Comparison of ENCODE assay signal across 23 mouse cellular contexts in genomic region chr12:37244876-37245275, GRCm38 (mm10). TPM values are rescaled to one million over a fixed set of nuclear protein-coding genes. Genes with fewer than 3 reads are reported as not detected.
DNase-seq lines count a peak whose midpoint lies in the region; ATAC-seq and TF ChIP-seq lines count a peak whose summit lies in the region.
"Had no signal": no experiment of that assay in that cellular context is flagged by ENCODE, and none has a peak within 500 bp of the region (broad histone marks: within the 10 kb centered on the region; RNA-seq: fewer than 3 reads in every experiment).

No protein-coding gene starts in this region.

- H3K4me3 ChIP-seq in kidney, postnatal 0 days (replicated peaks; ENCODE audit: low read depth, low read length): no peak overlapping the region
- no peak overlapping the region for H3K4me3 ChIP-seq in kidney, embryonic 16.5 days (ENCODE audit: low read length)
- H3K4me3 ChIP-seq: forebrain, embryonic 15.5 days; limb, embryonic 13.5 days; liver, embryonic 15.5 days; lung, embryonic 15.5 days; megakaryocyte, embryonic 14.5 days; neural tube, embryonic 12.5 days; stomach, embryonic 15.5 days had no signal

- WGBS in kidney, postnatal 0 days: 87% methylated on average over 1 of the region's 1 CpGs
- WGBS in kidney, embryonic 16.5 days: 85% methylated on average over 1 of the region's 1 CpGs

- no peaks in the 10 kb centered on the region for H3K9me3 ChIP-seq in kidney, postnatal 0 days (replicated peaks; ENCODE audit: low read length)
- H3K9me3 ChIP-seq in kidney, embryonic 16.5 days (ENCODE audit: low read length): no peaks in the 10 kb centered on the region
- H3K9me3 ChIP-seq: forebrain, embryonic 15.5 days; limb, embryonic 13.5 days; liver, embryonic 15.5 days; lung, embryonic 15.5 days; megakaryocyte, embryonic 14.5 days; neural tube, embryonic 12.5 days; stomach, embryonic 15.5 days had no signal

- no peak for ATAC-seq in kidney, postnatal 0 days (replicated peaks; ENCODE audit: low FRiP score, low read depth)
- no peak for ATAC-seq in kidney, embryonic 16.5 days (ENCODE audit: low FRiP score, low TSS enrichment)
- ATAC-seq: forebrain, embryonic 15.5 days had no signal

- no peak overlapping the region for H3K4me2 ChIP-seq in kidney, postnatal 0 days (ENCODE audit: low read length)
- H3K4me2 ChIP-seq in kidney, embryonic 16.5 days (replicated peaks; ENCODE audit: low read depth, low read length): no peak overlapping the region
- H3K4me2 ChIP-seq: forebrain, embryonic 15.5 days; hindbrain, embryonic 14.5 days; limb, embryonic 13.5 days; liver, embryonic 15.5 days; lung, embryonic 15.5 days; neural tube, embryonic 12.5 days; stomach, embryonic 15.5 days had no signal

- no peak overlapping the region for H3K27ac ChIP-seq in kidney, postnatal 0 days
- no peak overlapping the region for H3K27ac ChIP-seq in kidney, embryonic 16.5 days (ENCODE audit: low read length)
- H3K27ac ChIP-seq: forebrain, embryonic 15.5 days; hindbrain, embryonic 14.5 days; limb, embryonic 13.5 days; liver, embryonic 15.5 days; lung, embryonic 15.5 days; neural tube, embryonic 12.5 days; stomach, embryonic 15.5 days had no signal

- no peak for TF ChIP-seq CTCF in kidney, postnatal 0 days (IDR thresholded peaks at IDR 0.05; ENCODE audit: low read depth)

- H3K27me3 ChIP-seq in kidney, postnatal 0 days (ENCODE audit: insufficient read depth, low read length): no peaks in the 10 kb centered on the region
- no peaks in the 10 kb centered on the region for H3K27me3 ChIP-seq in kidney, embryonic 16.5 days (ENCODE audit: insufficient read depth, low read length)
- H3K27me3 ChIP-seq: forebrain, embryonic 15.5 days; limb, embryonic 13.5 days; liver, embryonic 15.5 days; lung, embryonic 15.5 days; megakaryocyte, embryonic 14.5 days; neural tube, embryonic 12.5 days; stomach, embryonic 15.5 days had no signal

- intact Hi-C loops in gastrocnemius, postnatal 14 days (cut with DNase I; ENCODE audit: low total_unique reads): no loop called here
- intact Hi-C loops in heart, postnatal 10 days (cut with DNase I): no loop called here

- H3K9ac ChIP-seq in kidney, postnatal 0 days (ENCODE audit: low read depth, low read length): no peak overlapping the region
- H3K9ac ChIP-seq in kidney, embryonic 16.5 days (replicated peaks; ENCODE audit: low read length): no peak overlapping the region
- H3K9ac ChIP-seq: forebrain, embryonic 15.5 days; hindbrain, embryonic 14.5 days; limb, embryonic 13.5 days; liver, embryonic 15.5 days; lung, embryonic 15.5 days; neural tube, embryonic 12.5 days; stomach, embryonic 15.5 days had no signal

- H3K4me1 ChIP-seq in kidney, postnatal 0 days (replicated peaks; ENCODE audit: insufficient read depth, low read length): no peaks in the 10 kb centered on the region
- H3K4me1 ChIP-seq in kidney, embryonic 16.5 days (ENCODE audit: insufficient read depth, low read length): no peaks in the 10 kb centered on the region
- H3K4me1 ChIP-seq: forebrain, embryonic 15.5 days; liver, embryonic 15.5 days; megakaryocyte, embryonic 14.5 days; neural tube, embryonic 12.5 days; stomach, embryonic 15.5 days had no signal

- peak; percentile 10 for DNase-seq in adrenal gland, postnatal 14 days
- DNase-seq in adrenal gland, postnatal 25 days: no peak
- peak; percentile 8 for DNase-seq in gastrocnemius, postnatal 14 days
- no peak for DNase-seq in gastrocnemius, postnatal 25 days
- DNase-seq in kidney, postnatal 0 days (ENCODE audit: low spot score): peak; percentile 8
- DNase-seq in heart, postnatal 10 days: peak; percentile 48 to 53
- DNase-seq in right cerebral cortex, postnatal 4 days: no peak
- DNase-seq: cerebellum, adult 11-12 months; kidney, adult 2 months; kidney, postnatal 14 days; lung, postnatal 36 days; midbrain, embryonic 14.5 days; right cerebral cortex, postnatal 25 days; thymus, postnatal 25 days had no signal

- H3K36me3 ChIP-seq in kidney, postnatal 0 days (ENCODE audit: insufficient read depth, low read length): no peaks in the 10 kb centered on the region
- H3K36me3 ChIP-seq in kidney, embryonic 16.5 days (ENCODE audit: insufficient read depth, low read length): no peaks in the 10 kb centered on the region
- H3K36me3 ChIP-seq: forebrain, embryonic 15.5 days; limb, embryonic 13.5 days; liver, embryonic 15.5 days; lung, embryonic 15.5 days; neural tube, embryonic 12.5 days; stomach, embryonic 15.5 days had no signal

RNA-seq across cellular contexts. Expression of gene Agmo, which starts 3.4 kb away (rescaled TPM):
- total RNA-seq in adrenal gland, postnatal 14 days (2021): 12.2 and 16.9 TPM in 2 replicates
- 5.4 and 5.9 TPM in 2 replicates for total RNA-seq in adrenal gland, postnatal 25 days (2021)
- 1 to 10 TPM; 1.6 to 2.5 TPM for total RNA-seq in gastrocnemius, postnatal 14 days (2021)
- total RNA-seq in gastrocnemius, postnatal 25 days (2021): 1 to 10 TPM; 1.7 to 2.7 TPM
- 0.65 and 0.92 TPM in 2 replicates for polyA plus RNA-seq in kidney, postnatal 0 days (2015; fragmentation: Nextera tagmentation; extraction: Ambion mirVana)
- 0.40 and 0.57 TPM in 2 replicates for polyA plus RNA-seq in kidney, embryonic 16.5 days (2015; fragmentation: Nextera tagmentation; extraction: Ambion mirVana)
- 1 to 10 TPM in 1 of 2 experiments, under 1 TPM in 1; 0.99 to 1.5 TPM for total RNA-seq in heart, postnatal 10 days (2021)

Comparison
In these comparisons a context has a peak if more than half of its experiments do, and no peak if none do; other contexts are left out.
1. DNase-seq: peak in adrenal gland, postnatal 14 days (single experiment), gastrocnemius, postnatal 14 days (single experiment), kidney, postnatal 0 days (single experiment) and heart, postnatal 10 days (2 of 2); none in adrenal gland, postnatal 25 days (single experiment), gastrocnemius, postnatal 25 days (single experiment) and right cerebral cortex, postnatal 4 days (single experiment).